Mouse (Mus musculus) adipocyte (in vitro differentiated cells): ENCODE data around the gene H1f0.
"Not testable (repeated sequence)": the region's sequence is repeated elsewhere in the genome, so short reads cannot be mapped to it uniquely, and the experiment has no call there.

Experiments used
- DNase-seq: peaks from one replicate; pipeline ENCODE4 v3.0.0-alpha.2; 2016; ENCODE audit warnings: low spot score

Gene H1f0

GRCm38 (mm10) chr15:79005581-79005980 lies 22.7 kb upstream of the H1f0 start:
- no peak for DNase-seq

DNA sequence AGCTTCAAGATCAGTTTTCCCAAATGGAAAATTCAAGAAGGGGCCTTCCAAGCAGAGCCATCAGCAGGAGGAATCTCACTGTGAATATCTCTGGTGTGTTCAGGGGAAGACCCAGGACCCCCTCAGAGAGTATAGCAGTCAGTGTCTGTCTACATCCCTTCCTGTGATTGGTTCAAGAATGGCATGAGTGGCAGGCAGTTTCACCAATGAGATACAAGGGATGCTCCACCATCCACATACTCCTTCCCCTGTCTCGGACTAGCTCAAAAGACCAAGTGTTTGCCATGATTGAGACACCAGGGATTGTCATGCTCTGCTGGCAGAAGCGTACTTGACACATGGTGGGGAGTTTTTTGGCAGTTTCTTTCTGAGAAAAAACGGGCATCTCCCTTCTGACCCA lies 21.6 kb upstream of the H1f0 start:
- DNase-seq: no peak

DNA sequence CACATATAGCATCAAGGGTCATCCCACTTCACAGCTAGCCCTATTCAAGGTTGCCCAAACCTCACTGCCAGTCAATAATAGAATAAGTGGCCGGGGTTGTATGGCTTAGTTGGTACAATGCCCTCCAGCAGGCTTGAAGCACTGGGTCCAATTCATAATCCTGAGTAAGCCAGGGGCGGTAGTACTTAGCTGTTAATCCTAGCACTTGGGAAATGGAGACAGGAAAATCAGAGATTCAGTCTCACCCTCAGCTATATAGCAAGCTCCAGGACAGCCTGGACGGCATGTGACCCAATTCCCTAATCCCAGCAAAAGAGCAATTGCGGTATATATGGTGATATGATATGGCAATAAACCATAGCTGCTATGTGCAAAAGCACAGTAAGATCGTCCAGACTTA lies 21.2 kb upstream of the H1f0 start:
- no peak for DNase-seq

DNA sequence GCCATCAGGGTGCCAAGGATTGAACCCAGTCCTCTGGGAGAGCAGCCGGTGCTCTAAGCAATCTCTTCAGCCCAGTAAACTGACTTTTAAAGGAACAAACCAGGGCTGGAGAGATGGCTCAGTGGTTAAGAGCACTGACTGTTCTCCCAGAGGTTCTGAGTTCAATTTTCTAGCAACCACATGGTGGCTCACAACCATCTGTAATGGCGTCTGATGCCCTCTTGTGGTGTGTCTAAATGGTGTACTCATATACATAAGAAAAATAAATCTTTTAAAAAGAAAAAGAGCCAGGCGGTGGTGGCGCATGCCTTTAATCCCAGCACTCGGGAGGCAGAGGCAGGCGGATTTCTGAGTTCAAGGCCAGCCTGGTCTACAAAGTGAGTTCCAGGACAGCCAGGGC lies 20.4 kb upstream of the H1f0 start:
- DNase-seq: not testable (repeated sequence)

- DNase-seq: no peak
These were observed 18.5 kb upstream of the H1f0 start for GRCm38 (mm10) chr15:79009734-79010133.

DNA sequence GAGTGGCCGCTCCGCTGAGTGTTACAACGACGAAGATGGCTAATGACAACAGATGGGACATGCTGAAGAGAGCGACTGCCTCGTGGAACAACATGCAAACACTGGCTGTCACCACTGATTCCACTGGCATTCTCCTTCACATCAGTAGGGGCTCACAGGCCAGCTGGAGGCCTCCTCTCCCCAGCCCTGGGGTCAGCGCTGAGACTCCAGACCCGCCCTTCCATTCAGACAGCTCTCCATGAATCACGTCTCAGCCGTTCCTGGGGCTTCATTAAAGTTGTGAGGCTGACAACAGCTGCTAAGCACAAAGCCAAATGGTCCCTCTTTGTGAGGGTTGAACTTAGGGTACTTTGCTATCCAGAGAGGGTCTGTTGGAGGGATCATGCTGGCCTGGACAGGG lies 16.7 kb upstream of the H1f0 start:
- no peak for DNase-seq

DNA sequence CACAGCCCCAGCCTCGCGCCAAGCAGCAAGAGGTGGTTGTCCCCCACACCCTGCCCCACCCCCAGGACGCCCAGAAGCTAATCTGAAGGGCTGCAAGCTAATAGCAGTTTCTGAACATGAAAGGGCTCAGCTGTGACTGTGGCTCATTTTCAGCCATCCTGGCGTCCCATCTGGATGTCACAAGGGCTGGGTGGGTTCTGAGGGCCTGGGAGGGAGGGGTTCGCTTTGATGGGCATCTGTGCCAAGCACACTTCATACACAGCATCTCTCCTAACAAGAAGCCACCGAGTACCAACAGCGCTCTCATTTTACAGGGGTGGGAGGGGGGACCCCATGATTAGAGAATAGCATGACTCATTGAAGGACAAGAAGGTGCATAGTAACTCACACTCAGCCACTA lies 14.9 kb upstream of the H1f0 start:
- no peak for DNase-seq

DNA sequence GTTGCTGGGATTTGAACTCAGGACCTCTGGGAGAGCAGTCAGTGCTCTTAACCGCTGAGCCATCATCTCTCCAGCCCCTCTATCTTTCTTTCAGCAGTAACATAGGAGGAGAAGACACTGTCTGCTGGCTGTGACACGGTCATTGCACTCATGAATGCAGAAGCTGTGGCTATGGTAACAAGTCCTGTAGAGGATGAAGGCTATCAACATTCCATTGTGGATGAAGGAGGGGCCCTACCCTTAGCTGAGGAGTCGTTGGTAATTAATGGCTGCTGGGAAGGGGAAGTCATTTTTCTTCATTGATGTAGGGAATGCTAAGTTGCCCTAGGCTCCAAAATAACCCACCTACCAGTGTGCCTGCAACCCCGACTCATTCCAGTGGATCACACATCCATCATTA lies 10.1 kb upstream of the H1f0 start:
- DNase-seq: no peak

- no peak for DNase-seq
These were observed 9.4 kb upstream of the H1f0 start for GRCm38 (mm10) chr15:79018886-79019285.

DNA sequence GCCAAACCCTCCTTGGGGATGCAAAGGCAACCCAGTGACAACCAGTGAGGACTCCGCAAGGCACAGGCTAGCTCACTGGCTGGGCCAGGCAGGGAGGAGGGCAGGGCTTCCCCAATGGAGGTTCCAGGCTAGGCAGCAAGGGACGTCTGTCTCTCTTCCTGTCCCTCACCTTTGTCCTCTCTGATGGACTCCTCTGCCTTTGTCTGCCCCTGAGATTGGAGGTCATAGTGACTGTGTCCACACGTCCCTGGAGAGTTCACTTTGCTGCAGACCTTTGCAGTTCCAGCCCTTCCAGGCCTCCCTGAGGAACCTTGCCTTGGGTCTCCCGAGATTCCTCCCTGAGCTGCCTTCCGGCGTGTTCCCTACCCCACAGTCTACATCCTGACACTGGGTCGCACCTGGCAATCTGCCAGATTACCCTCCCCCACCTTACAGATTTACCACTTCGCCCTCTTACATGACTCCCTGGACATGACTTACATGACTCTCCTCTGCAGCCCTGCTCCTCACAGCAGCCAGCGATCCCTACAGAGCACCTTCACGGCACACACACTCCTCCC lies 5.5 kb upstream of the H1f0 start:
- no peak for DNase-seq

DNA sequence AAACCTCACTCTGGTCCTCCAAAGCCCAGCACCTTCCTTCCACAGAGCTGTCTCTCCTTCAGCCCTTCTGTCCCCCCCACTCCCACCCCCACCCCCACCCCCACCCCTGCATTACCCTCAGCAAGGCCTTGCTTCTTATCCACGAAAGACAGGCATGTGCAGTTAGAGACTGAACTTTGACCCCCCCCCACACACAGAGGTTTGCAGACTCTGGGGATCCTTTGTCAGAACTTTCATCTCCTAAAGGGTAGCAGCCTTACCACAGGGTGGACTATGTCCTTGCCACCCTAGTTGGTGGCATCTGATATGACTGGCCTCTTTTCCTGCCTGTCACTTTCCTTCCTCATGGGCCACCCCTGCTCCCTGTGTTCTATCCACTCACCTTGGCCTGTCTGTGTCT lies 4.9 kb upstream of the H1f0 start:
- no peak for DNase-seq

- DNase-seq: no peak
These were observed 2.5 kb upstream of the H1f0 start for GRCm38 (mm10) chr15:79025687-79026308.

DNA sequence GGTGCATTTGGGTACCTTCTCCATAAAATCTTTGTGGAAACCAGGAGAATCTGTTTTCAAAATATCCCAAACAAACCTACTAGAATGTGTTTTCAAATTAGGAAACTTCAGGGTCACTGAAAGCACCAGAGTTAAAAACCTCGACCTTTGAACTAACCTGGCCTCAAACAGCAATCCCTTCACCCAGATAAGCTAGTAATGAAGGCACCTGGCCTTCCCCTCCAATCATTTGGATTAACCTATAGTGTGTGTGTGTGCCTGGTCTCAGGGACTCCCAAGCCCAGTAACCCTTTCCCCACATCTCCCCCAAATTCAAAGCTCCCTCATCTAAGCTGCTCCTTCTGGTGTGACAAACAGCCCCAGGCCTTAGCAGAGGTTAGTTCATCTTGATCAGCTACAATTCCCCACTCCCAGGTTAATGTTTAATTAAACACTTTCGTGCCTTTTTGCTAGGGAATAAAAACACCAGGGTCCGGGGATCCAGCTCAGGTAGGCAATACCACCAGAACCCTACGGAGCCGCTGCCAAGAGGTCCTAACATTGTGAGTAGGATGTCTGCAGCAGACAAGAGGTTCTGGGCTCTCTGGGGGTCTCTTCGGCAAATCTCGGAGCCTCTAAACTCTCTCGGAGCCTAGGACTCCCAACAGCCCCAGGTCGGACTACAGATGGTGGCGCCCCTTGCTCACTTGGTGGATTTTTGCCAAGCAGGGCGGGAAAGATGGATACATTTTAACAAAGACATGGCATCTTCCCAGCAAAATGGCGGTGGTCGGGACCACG lies 1.5 kb upstream of the H1f0 start:
- no peak for DNase-seq

- peak; percentile 23 for DNase-seq
These were observed 702 bp upstream of the H1f0 start for GRCm38 (mm10) chr15:79027291-79028205.

DNA sequence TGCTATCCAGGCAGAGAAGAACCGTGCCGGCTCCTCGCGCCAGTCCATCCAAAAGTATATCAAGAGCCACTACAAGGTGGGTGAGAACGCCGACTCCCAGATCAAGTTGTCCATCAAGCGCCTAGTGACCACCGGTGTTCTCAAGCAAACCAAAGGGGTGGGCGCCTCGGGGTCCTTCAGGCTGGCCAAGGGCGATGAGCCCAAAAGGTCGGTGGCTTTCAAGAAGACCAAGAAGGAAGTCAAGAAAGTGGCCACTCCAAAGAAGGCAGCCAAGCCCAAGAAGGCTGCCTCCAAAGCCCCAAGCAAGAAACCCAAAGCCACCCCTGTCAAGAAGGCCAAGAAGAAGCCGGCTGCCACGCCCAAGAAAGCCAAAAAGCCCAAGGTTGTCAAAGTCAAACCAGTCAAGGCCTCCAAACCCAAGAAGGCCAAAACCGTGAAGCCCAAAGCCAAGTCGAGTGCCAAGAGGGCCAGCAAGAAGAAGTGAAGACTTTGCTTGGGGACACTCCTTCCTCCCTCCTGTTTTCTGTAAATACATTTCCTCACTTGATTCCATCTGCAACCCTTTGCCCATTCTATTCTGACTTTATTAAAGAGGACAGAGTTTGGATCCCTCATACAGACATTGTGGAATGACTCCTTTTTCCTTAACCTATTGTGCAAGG lies 704 bp downstream of the H1f0 start:
- DNase-seq: no peak

GRCm38 (mm10) chr15:79029519-79030241 lies 1.4 kb downstream of the H1f0 start:
- DNase-seq: peak; percentile 45

- peak; percentile 91 for DNase-seq
These were observed 2.5 kb downstream of the H1f0 start for GRCm38 (mm10) chr15:79030551-79031435.

GRCm38 (mm10) chr15:79031908-79032307 lies 3.7 kb downstream of the H1f0 start:
- not testable (repeated sequence) for DNase-seq

DNA sequence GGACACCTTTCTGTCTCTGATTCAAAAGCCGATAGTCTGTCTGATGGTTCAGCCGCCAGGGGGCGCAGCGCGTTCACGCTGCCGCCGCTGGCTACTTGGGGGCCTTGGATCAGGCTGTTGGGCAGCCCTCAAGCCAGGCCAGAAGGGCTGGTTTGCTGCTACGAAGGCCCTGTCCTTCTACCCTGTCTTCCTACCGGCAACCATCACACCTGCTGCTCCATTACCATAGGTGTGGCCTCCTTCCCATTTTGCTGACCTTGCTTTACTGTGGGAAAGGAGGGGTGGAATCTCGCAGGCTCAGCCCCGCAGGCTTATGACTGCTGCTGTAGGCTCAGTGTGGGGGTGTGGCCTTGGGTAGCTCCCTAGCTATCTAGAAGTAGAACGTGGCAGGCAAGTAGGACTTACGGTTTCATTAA lies 9.7 kb downstream of the H1f0 start:
- DNase-seq: peak; percentile 54

- DNase-seq: no peak
These were observed 10.1 kb downstream of the H1f0 start for GRCm38 (mm10) chr15:79038331-79038730.
